Mouse (Mus musculus): ENCODE results near the gene Nedd1. TPM values are rescaled to one million over a fixed set of nuclear protein-coding genes. Genes with fewer than 3 reads are reported as not detected.

Nedd1 gene
- polyA plus RNA-seq, 1 experiment from 2014 or later: 11.2 TPM

- no peaks in the 10 kb centered on the region for H3K27me3 ChIP-seq (ENCODE audit: control insufficient read depth, insufficient read depth, low read depth, low read length)
- H3K4me1 ChIP-seq (ENCODE audit: control insufficient read depth, insufficient read depth, low read length): peaks cover 10% of the 10 kb centered on the region
- H3K36me3 ChIP-seq (ENCODE audit: control insufficient read depth, insufficient read depth, low read length): no peaks in the 10 kb centered on the region
- no peak overlapping the region for H3K9ac ChIP-seq (ENCODE audit: low read depth, low read length)
- no peak overlapping the region for H3K27ac ChIP-seq (ENCODE audit: low read length)
- WGBS: 51% methylated on average over 4 of the region's 4 CpGs
- no peaks in the 10 kb centered on the region for H3K9me3 ChIP-seq (replicated peaks; ENCODE audit: control insufficient read depth, low read length, poor library complexity, severe bottlenecking)
- H3K4me2 ChIP-seq (ENCODE audit: low read length): no peak overlapping the region
- no peak overlapping the region for H3K4me3 ChIP-seq (ENCODE audit: low read depth, low read length)
- ATAC-seq: no peak
Measured at GRCm38 (mm10) chr10:92653266-92653665, 69.0 kb downstream of the Nedd1 start.

GRCm38 (mm10) chr10:92652399-92652920, 69.8 kb downstream of the Nedd1 start:
- ATAC-seq: no peak
- H3K4me2 ChIP-seq (ENCODE audit: low read length): no peak overlapping the region
- 9% methylated on average over 3 of the region's 3 CpGs for WGBS
- no peaks in the 10 kb centered on the region for H3K27me3 ChIP-seq (ENCODE audit: control insufficient read depth, insufficient read depth, low read depth, low read length)
- peak overlapping the region; percentile 67 for H3K27ac ChIP-seq (ENCODE audit: low read length)
- no peaks in the 10 kb centered on the region for H3K9me3 ChIP-seq (replicated peaks; ENCODE audit: control insufficient read depth, low read length, poor library complexity, severe bottlenecking)
- 0 out of 2 replicates have a peak overlapping the region, but pooled peaks have one; percentile 25 for H3K9ac ChIP-seq (ENCODE audit: low read depth, low read length)
- H3K4me1 ChIP-seq (ENCODE audit: control insufficient read depth, insufficient read depth, low read length): peaks cover 7% of the 10 kb centered on the region
- H3K36me3 ChIP-seq (ENCODE audit: control insufficient read depth, insufficient read depth, low read length): no peaks in the 10 kb centered on the region
- H3K4me3 ChIP-seq (ENCODE audit: low read depth, low read length): no peak overlapping the region

- no peaks in the 10 kb centered on the region for H3K27me3 ChIP-seq (ENCODE audit: control insufficient read depth, insufficient read depth, low read depth, low read length)
- WGBS: 83% methylated on average over 3 of the region's 3 CpGs
- H3K4me1 ChIP-seq (ENCODE audit: control insufficient read depth, insufficient read depth, low read length): peaks cover 7% of the 10 kb centered on the region
- no peak for ATAC-seq
- H3K27ac ChIP-seq (ENCODE audit: low read length): no peak overlapping the region
- no peak overlapping the region for H3K4me2 ChIP-seq (ENCODE audit: low read length)
- no peak overlapping the region for H3K9ac ChIP-seq (ENCODE audit: low read depth, low read length)
- no peak overlapping the region for H3K4me3 ChIP-seq (ENCODE audit: low read depth, low read length)
- no peaks in the 10 kb centered on the region for H3K9me3 ChIP-seq (replicated peaks; ENCODE audit: control insufficient read depth, low read length, poor library complexity, severe bottlenecking)
- no peaks in the 10 kb centered on the region for H3K36me3 ChIP-seq (ENCODE audit: control insufficient read depth, insufficient read depth, low read length)
Measured at GRCm38 (mm10) chr10:92651266-92651665, 71.0 kb downstream of the Nedd1 start.

- WGBS: 56% methylated on average over 8 of the region's 8 CpGs
- Histone ChIP-seq H3K36me3 (ENCODE audit: control insufficient read depth, insufficient read depth, low read length) (no peaks in the 10 kb centered on the region), H3K27ac (ENCODE audit: low read length) (no peak overlapping the region), H3K9ac (ENCODE audit: low read depth, low read length) (no peak overlapping the region), H3K9me3 (replicated peaks; ENCODE audit: control insufficient read depth, low read length, poor library complexity, severe bottlenecking) (no peaks in the 10 kb centered on the region), H3K4me1 (ENCODE audit: control insufficient read depth, insufficient read depth, low read length) (peaks cover 10% of the 10 kb centered on the region), H3K27me3 (ENCODE audit: control insufficient read depth, insufficient read depth, low read depth, low read length) (no peaks in the 10 kb centered on the region), H3K4me3 (ENCODE audit: low read depth, low read length) (no peak overlapping the region), H3K4me2 (ENCODE audit: low read length) (no peak overlapping the region)
- ATAC-seq: no peak
Measured at GRCm38 (mm10) chr10:92649096-92649495, 73.1 kb downstream of the Nedd1 start.

GRCm38 (mm10) chr10:92647691-92648090, 74.5 kb downstream of the Nedd1 start:
- Histone ChIP-seq H3K27ac (ENCODE audit: low read length) (no peak overlapping the region), H3K4me1 (ENCODE audit: control insufficient read depth, insufficient read depth, low read length) (peaks cover 11% of the 10 kb centered on the region), H3K4me2 (ENCODE audit: low read length) (no peak overlapping the region), H3K27me3 (ENCODE audit: control insufficient read depth, insufficient read depth, low read depth, low read length) (no peaks in the 10 kb centered on the region), H3K9me3 (replicated peaks; ENCODE audit: control insufficient read depth, low read length, poor library complexity, severe bottlenecking) (no peaks in the 10 kb centered on the region), H3K9ac (ENCODE audit: low read depth, low read length) (no peak overlapping the region), H3K36me3 (ENCODE audit: control insufficient read depth, insufficient read depth, low read length) (no peaks in the 10 kb centered on the region), H3K4me3 (ENCODE audit: low read depth, low read length) (no peak overlapping the region)
- ATAC-seq: no peak
- 87% methylated on average over 2 of the region's 2 CpGs for WGBS

- no peak overlapping the region for H3K4me3 ChIP-seq (ENCODE audit: low read depth, low read length)
- no peaks in the 10 kb centered on the region for H3K27me3 ChIP-seq (ENCODE audit: control insufficient read depth, insufficient read depth, low read depth, low read length)
- H3K27ac ChIP-seq (ENCODE audit: low read length): no peak overlapping the region
- no peaks in the 10 kb centered on the region for H3K9me3 ChIP-seq (replicated peaks; ENCODE audit: control insufficient read depth, low read length, poor library complexity, severe bottlenecking)
- ATAC-seq: 0 out of 2 replicates have a peak, but pooled peaks have one; percentile 39
- 47% methylated on average over 8 of the region's 8 CpGs for WGBS
- H3K4me1 ChIP-seq (ENCODE audit: control insufficient read depth, insufficient read depth, low read length): peaks cover 9% of the 10 kb centered on the region
- H3K36me3 ChIP-seq (ENCODE audit: control insufficient read depth, insufficient read depth, low read length): no peaks in the 10 kb centered on the region
- no peak overlapping the region for H3K9ac ChIP-seq (ENCODE audit: low read depth, low read length)
- H3K4me2 ChIP-seq (ENCODE audit: low read length): no peak overlapping the region
Measured at GRCm38 (mm10) chr10:92643995-92644394, 78.2 kb downstream of the Nedd1 start.

GRCm38 (mm10) chr10:92641032-92641431, 81.2 kb downstream of the Nedd1 start:
- no peak for ATAC-seq
- peaks cover 14% of the 10 kb centered on the region for H3K9me3 ChIP-seq (replicated peaks; ENCODE audit: control insufficient read depth, low read length, poor library complexity, severe bottlenecking)

More at GRCm38 (mm10) chr10:92641032-92641431, 81.2 kb downstream of the Nedd1 start:
- H3K4me1 ChIP-seq (ENCODE audit: control insufficient read depth, insufficient read depth, low read length): peaks cover 9% of the 10 kb centered on the region
- H3K4me2 ChIP-seq (ENCODE audit: low read length): no peak overlapping the region
- no peak overlapping the region for H3K4me3 ChIP-seq (ENCODE audit: low read depth, low read length)
- H3K36me3 ChIP-seq (ENCODE audit: control insufficient read depth, insufficient read depth, low read length): no peaks in the 10 kb centered on the region
- H3K27me3 ChIP-seq (ENCODE audit: control insufficient read depth, insufficient read depth, low read depth, low read length): no peaks in the 10 kb centered on the region
- no peak overlapping the region for H3K27ac ChIP-seq (ENCODE audit: low read length)
- no peak overlapping the region for H3K9ac ChIP-seq (ENCODE audit: low read depth, low read length)

Data from midbrain, embryonic 16.5 days (tissue).